Mouse (Mus musculus): ENCODE measurements around the gene Kansl1. TPM values are rescaled to one million over a fixed set of nuclear protein-coding genes. Genes with fewer than 3 reads are reported as not detected.

The Kansl1 gene
- polyA plus RNA-seq, 1 experiment = 58.3 TPM

GRCm38 (mm10) chr11:104363823-104364600 lies 104.6 kb downstream of the Kansl1 start:
- DNase-seq (ENCODE audit: low read depth) = no peak

DNA sequence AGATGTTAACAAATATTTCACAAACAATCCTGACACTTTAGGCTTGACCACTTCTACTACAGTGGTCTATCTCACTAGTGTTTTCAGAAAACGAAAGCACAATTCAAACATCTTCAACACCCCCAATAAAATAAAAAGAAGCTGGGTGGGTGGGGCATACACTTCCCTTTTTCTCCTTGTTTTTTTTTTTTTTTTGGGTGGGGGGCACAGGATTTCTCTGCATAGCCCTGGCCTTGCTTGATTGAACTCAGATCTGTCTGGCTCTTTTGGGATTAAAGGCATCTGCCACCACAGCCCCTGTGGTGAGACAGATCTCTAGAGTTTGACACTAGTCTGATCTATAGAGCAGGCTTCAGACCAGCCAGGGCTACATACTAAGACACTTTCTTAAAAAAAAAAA lies 106.0 kb downstream of the Kansl1 start:
- DNase-seq (ENCODE audit: low read depth) = no peak

GRCm38 (mm10) chr11:104361790-104362189 lies 106.9 kb downstream of the Kansl1 start:
- DNase-seq (ENCODE audit: low read depth) = no peak

GRCm38 (mm10) chr11:104346931-104347330 lies 121.7 kb downstream of the Kansl1 start:
- no peak for DNase-seq (ENCODE audit: low read depth)

- no peak for DNase-seq (ENCODE audit: low read depth)
These were observed 133.7 kb downstream of the Kansl1 start for GRCm38 (mm10) chr11:104334946-104335345.

- no peak for DNase-seq (ENCODE audit: low read depth)
These were observed 134.5 kb downstream of the Kansl1 start for GRCm38 (mm10) chr11:104334115-104334514.

DNA sequence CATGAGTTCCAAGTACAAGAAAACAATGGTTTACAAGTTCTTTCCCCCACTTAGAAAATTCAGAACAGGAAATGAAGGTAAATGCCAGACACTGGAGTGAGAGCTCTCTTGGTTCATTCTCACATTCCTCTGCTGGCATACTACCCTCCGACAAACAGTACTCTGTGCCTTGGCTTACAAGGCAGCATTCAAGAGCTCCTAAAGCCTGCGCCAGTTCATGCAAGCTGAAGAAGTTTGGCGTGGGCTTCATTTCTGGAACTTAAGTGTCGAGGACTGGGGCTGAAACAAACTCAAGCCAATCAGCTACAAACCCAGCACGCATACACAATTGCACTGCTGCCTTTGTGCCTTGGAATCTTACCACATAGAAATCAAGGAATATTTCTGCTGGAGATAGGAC lies 136.6 kb downstream of the Kansl1 start:
- no peak for DNase-seq (ENCODE audit: low read depth)

DNA sequence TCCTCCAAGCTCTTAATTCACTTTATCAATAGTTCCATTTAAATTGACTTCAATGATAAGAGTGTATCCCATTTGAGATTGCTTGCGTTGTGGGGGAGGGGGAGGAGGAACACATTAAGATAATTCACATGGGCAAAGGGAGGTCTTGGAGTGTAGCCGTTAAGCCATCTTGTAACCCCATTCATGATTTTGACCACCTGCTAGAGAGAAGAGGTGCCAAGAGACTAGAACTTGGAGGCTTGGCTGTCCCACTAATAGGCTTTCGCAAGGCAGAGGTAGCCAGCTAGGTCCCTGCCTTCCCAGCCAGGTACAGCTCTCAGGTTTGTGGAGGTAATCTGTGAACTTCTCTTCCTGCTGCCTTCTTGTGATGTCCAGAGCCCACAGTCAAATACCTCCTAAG lies 137.5 kb downstream of the Kansl1 start:
- DNase-seq (ENCODE audit: low read depth) = no peak

- no peak for DNase-seq (ENCODE audit: low read depth)
These were observed 138.5 kb downstream of the Kansl1 start for GRCm38 (mm10) chr11:104330151-104330550.

- DNase-seq (ENCODE audit: low read depth) = no peak
These were observed 139.3 kb downstream of the Kansl1 start for GRCm38 (mm10) chr11:104329185-104329926.

- no peak for DNase-seq (ENCODE audit: low read depth)
These were observed 140.7 kb downstream of the Kansl1 start for GRCm38 (mm10) chr11:104327946-104328345.

- no peak for DNase-seq (ENCODE audit: low read depth)
These were observed 141.2 kb downstream of the Kansl1 start for GRCm38 (mm10) chr11:104327462-104327861.

DNA sequence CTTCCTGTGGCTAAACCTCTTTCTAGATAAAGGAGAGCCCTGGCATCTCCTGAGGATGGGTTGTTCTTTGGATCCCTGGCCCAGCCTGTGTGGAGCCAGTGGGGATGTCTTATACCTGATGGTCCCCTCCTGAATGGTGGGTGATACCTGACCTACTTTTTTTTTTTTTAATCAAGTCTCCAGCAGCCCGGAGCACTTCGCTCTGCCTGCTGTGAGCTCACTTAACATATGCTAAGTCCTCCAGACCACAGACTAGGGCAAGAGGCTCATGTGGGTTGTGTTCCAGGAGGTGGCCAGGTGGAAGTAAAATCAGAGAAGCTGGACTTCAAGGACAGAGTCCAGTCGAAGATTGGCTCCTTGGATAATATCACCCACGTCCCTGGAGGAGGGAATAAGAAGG lies 146.5 kb downstream of the Kansl1 start:
- no peak for DNase-seq (ENCODE audit: low read depth)

- DNase-seq (ENCODE audit: low read depth) = no peak
These were observed 148.2 kb downstream of the Kansl1 start for GRCm38 (mm10) chr11:104320511-104320910.

GRCm38 (mm10) chr11:104318940-104319781 lies 149.5 kb downstream of the Kansl1 start:
- DNase-seq (ENCODE audit: low read depth) = no peak

- no peak for DNase-seq (ENCODE audit: low read depth)
These were observed 151.0 kb downstream of the Kansl1 start for GRCm38 (mm10) chr11:104317631-104318030.

GRCm38 (mm10) chr11:104316685-104317400 lies 151.8 kb downstream of the Kansl1 start:
- DNase-seq (ENCODE audit: low read depth) = no peak

- DNase-seq (ENCODE audit: low read depth) = no peak
These were observed 153.0 kb downstream of the Kansl1 start for GRCm38 (mm10) chr11:104315703-104316102.

- DNase-seq (ENCODE audit: low read depth) = no peak
These were observed 157.0 kb downstream of the Kansl1 start for GRCm38 (mm10) chr11:104311643-104312042.

DNA sequence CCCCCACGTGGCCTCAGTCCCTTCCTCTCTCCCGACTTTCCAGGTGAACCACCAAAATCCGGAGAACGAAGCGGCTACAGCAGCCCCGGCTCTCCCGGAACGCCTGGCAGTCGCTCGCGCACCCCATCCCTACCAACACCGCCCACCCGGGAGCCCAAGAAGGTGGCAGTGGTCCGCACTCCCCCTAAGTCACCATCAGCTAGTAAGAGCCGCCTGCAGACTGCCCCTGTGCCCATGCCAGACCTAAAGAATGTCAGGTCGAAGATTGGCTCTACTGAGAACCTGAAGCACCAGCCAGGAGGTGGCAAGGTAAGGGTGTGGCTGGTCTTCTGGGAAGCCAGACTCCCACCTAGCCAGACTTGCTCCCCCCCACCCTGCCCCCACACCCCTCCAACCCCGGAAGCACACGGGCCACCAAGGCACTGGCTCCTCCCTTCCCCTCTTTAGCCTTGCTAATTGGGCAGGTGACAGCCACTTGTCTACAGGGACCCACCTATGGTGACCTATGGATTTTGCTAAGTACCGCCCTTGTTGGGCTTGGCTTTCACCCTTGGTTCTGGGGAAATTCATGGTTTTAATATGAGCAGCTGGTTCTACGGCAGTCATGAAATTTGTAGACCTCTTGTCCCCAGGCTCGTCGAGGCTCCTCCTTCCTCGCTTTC lies 158.3 kb downstream of the Kansl1 start:
- DNase-seq (ENCODE audit: low read depth) = no peak
